Mouse (Mus musculus) T-helper 2 cell (primary cell): Measurements from ENCODE around the gene Ccdc93.

Experiments
- in situ Hi-C: fragments of 300-600 bp; cut with MboI, MseI; formaldehyde crosslinking; loops from one replicate; pipeline ENCODE4 v1.15.1; 2025; ENCODE audit warnings: high pct_unique_total_duplicates

Ccdc93 gene

GRCm38 (mm10) chr1:121444147-121444546 lies 13.3 kb downstream of the Ccdc93 start:
- in situ Hi-C loops = no loop called here

- in situ Hi-C loops = no loop called here
These were observed 16.4 kb downstream of the Ccdc93 start for GRCm38 (mm10) chr1:121447216-121447615.

GRCm38 (mm10) chr1:121448166-121448565 lies 17.3 kb downstream of the Ccdc93 start:
- in situ Hi-C loops = no loop called here

GRCm38 (mm10) chr1:121451009-121451408 lies 20.2 kb downstream of the Ccdc93 start:
- in situ Hi-C loops = no loop called here

GRCm38 (mm10) chr1:121452498-121452897 lies 21.6 kb downstream of the Ccdc93 start:
- in situ Hi-C loops = no loop called here

GRCm38 (mm10) chr1:121453053-121453452 lies 22.2 kb downstream of the Ccdc93 start:
- in situ Hi-C loops = no loop called here

GRCm38 (mm10) chr1:121454951-121455350 lies 24.1 kb downstream of the Ccdc93 start:
- in situ Hi-C loops = no loop called here

- in situ Hi-C loops = no loop called here
These were observed 29.2 kb downstream of the Ccdc93 start for GRCm38 (mm10) chr1:121460077-121460476.

GRCm38 (mm10) chr1:121461895-121462294 lies 31.0 kb downstream of the Ccdc93 start:
- in situ Hi-C loops = no loop called here

- in situ Hi-C loops = no loop called here
These were observed 31.8 kb downstream of the Ccdc93 start for GRCm38 (mm10) chr1:121462643-121463042.

GRCm38 (mm10) chr1:121463806-121464205 lies 33.0 kb downstream of the Ccdc93 start:
- in situ Hi-C loops = no loop called here

GRCm38 (mm10) chr1:121466276-121466675 lies 35.4 kb downstream of the Ccdc93 start:
- in situ Hi-C loops = no loop called here

GRCm38 (mm10) chr1:121468271-121468670 lies 37.4 kb downstream of the Ccdc93 start:
- in situ Hi-C loops = no loop called here

GRCm38 (mm10) chr1:121471503-121471902 lies 40.7 kb downstream of the Ccdc93 start:
- in situ Hi-C loops = no loop called here

- in situ Hi-C loops = no loop called here
These were observed 46.9 kb downstream of the Ccdc93 start for GRCm38 (mm10) chr1:121477716-121478115.

GRCm38 (mm10) chr1:121478284-121478980 lies 47.6 kb downstream of the Ccdc93 start:
- in situ Hi-C loops = no loop called here

GRCm38 (mm10) chr1:121479403-121479802 lies 48.6 kb downstream of the Ccdc93 start:
- in situ Hi-C loops = no loop called here

GRCm38 (mm10) chr1:121483091-121483490 lies 52.2 kb downstream of the Ccdc93 start:
- in situ Hi-C loops = no loop called here

- in situ Hi-C loops = no loop called here
These were observed 56.0 kb downstream of the Ccdc93 start for GRCm38 (mm10) chr1:121486803-121487202.

- in situ Hi-C loops = no loop called here
These were observed 59.4 kb downstream of the Ccdc93 start for GRCm38 (mm10) chr1:121490241-121490640.

- in situ Hi-C loops = no loop called here
These were observed 66.2 kb downstream of the Ccdc93 start for GRCm38 (mm10) chr1:121497093-121497492.

GRCm38 (mm10) chr1:121508729-121509128 lies 77.9 kb downstream of the Ccdc93 start:
- in situ Hi-C loops = no loop called here

GRCm38 (mm10) chr1:121510420-121511140 lies 79.7 kb downstream of the Ccdc93 start:
- in situ Hi-C loops = no loop called here
